Mouse (Mus musculus): ENCODE measurements at regions not wholly inside any gene's neighbourhood (a gene's known extent, or its start where the extent isn't known, plus 50 kb on each side); places are given as distances from the start of the nearest gene placed in this dataset.

DNA sequence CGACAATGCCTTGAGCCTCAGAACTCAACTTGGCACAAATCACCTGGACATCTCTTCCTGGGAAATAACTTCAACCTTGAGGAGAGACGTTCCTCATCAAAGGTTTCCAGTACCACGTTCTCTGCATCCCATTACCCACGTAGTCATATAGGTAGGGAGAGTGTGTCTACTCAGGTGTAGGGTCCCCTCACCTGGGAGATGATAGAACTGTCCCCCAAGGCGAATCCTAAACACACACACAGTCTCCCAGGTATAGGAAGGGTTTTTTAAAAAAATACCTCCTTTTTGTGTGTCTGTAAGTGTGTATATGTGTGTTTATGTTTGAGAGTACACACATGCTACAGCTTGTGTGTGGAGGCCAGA lies 55.0 kb upstream of the Zfp703 start:
- TF ChIP-seq CTCF (IDR thresholded peaks at IDR 0.05; ENCODE audit: borderline replicate concordance, insufficient read depth, low read depth, low read length) (no peak), POLR2A (IDR thresholded peaks at IDR 0.05; ENCODE audit: borderline replicate concordance, insufficient read depth, low read length) (no peak)

Data from cerebellum, adult 2 months (tissue).